Mouse (Mus musculus) megakaryocyte, embryonic 14.5 days (primary cell): ENCODE measurements around the gene Hectd2.

Experiments
- FLI1 ChIP-seq: IDR thresholded peaks from 2 replicates; pipeline ENCODE4 v1.6.1; 2012; ENCODE audit warnings: low read length, inconsistent platforms, mixed read lengths
- GATA1 ChIP-seq: IDR thresholded peaks from 3 replicates; pipeline ENCODE4 v1.6.1; 2012; ENCODE audit warnings: mixed read lengths, low read length, inconsistent platforms, borderline replicate concordance

DNA sequence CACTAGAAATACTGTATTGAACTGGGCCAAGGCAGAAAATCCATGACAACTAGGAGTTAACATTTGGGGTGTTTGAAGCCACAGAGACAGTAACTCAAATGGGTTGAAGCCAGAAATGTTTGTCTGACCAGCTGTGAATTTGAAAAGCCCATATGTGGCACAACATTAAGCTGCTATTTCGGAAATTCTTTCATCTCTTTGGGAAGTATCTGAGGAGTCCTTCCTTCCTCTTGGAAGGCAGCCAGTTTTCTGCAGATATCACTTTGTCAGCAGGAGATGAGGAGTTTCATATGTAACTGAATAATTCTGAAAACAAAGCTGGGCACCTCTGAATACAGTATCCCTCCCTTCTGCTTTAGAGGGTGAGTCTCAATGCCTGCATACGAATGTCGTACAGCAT lies 86.7 kb downstream of the Hectd2 start:
- TF ChIP-seq GATA1 (no peak), FLI1 (no peak)
